Mouse (Mus musculus) heart, adult 2 months (tissue): ENCODE results near the gene Fat2.

Experiments used
- CTCF ChIP-seq: fragments of 200-600 bp; IDR thresholded peaks from 2 replicates; pipeline ENCODE4 v1.8.1; 2022; ENCODE audit warnings: antibody characterized with exemption, mild to moderate bottlenecking, moderate library complexity
- EP300 ChIP-seq: fragments of 200-500 bp; IDR thresholded peaks from 2 replicates; pipeline ENCODE4 v1.6.1; 2011; ENCODE audit warnings: low read depth, low read length, control low read depth; ENCODE audit not compliant: insufficient read depth

- no peak for TF ChIP-seq CTCF
- no peak for TF ChIP-seq EP300
These were observed 21.7 kb downstream of the Fat2 start for GRCm38 (mm10) chr11:55314704-55315047.
